Mouse (Mus musculus): ENCODE measurements around the gene H2-M1. TPM values are rescaled to one million over a fixed set of nuclear protein-coding genes. Genes with fewer than 3 reads are reported as not detected.

H2-M1 gene
- polyA plus RNA-seq (2012; ENCODE audit: insufficient read depth, insufficient read length, low replicate concordance, missing spikeins) = not detected in 2 replicates

GRCm38 (mm10) chr17:36672119-36672518 is at the start of gene H2-M1:
Gene H2-M1 (minus strand): TSS chr17:36672219.
- H3K4me1 ChIP-seq (ENCODE audit: control insufficient read depth, insufficient read depth, low read length) = no peaks in the 10 kb centered on the region
- H3K4me3 ChIP-seq (ENCODE audit: insufficient read depth, low read depth, low read length) = no peak within 1 kb of the TSS
- no peak for TF ChIP-seq CTCF (IDR thresholded peaks at IDR 0.05; ENCODE audit: insufficient read depth, low read depth, low read length)
- TF ChIP-seq POLR2A (IDR thresholded peaks at IDR 0.05; ENCODE audit: insufficient read depth, low read depth, low read length) = no peak
- no peak within 1 kb of the TSS for H3K27ac ChIP-seq (ENCODE audit: insufficient read depth, low read depth, low read length)
- WGBS = 75% methylated on average over 3 of the region's 3 CpGs

- H3K4me1 ChIP-seq (ENCODE audit: control insufficient read depth, insufficient read depth, low read length) = no peaks in the 10 kb centered on the region
- 64% methylated on average over 2 of the region's 2 CpGs for WGBS
- no peak overlapping the region for H3K4me3 ChIP-seq (ENCODE audit: insufficient read depth, low read depth, low read length)
- no peak for TF ChIP-seq CTCF (IDR thresholded peaks at IDR 0.05; ENCODE audit: insufficient read depth, low read depth, low read length)
- TF ChIP-seq POLR2A (IDR thresholded peaks at IDR 0.05; ENCODE audit: insufficient read depth, low read depth, low read length) = no peak
- H3K27ac ChIP-seq (ENCODE audit: insufficient read depth, low read depth, low read length) = no peak overlapping the region
Observed at GRCm38 (mm10) chr17:36697693-36698092, 25.7 kb upstream of the H2-M1 start.

GRCm38 (mm10) chr17:36642566-36642965 is 29.5 kb downstream of the H2-M1 start, which contains the start of gene H2-M9:
Gene H2-M9 (minus strand): TSS chr17:36642666.
- TF ChIP-seq POLR2A (IDR thresholded peaks at IDR 0.05; ENCODE audit: insufficient read depth, low read depth, low read length) = no peak
- TF ChIP-seq CTCF (IDR thresholded peaks at IDR 0.05; ENCODE audit: insufficient read depth, low read depth, low read length) = no peak
- no peak within 1 kb of the TSS for H3K4me3 ChIP-seq (ENCODE audit: insufficient read depth, low read depth, low read length)
- no peaks in the 10 kb centered on the region for H3K4me1 ChIP-seq (ENCODE audit: control insufficient read depth, insufficient read depth, low read length)
- WGBS = 90% methylated on average over 3 of the region's 3 CpGs
- H3K27ac ChIP-seq (ENCODE audit: insufficient read depth, low read depth, low read length) = no peak within 1 kb of the TSS

Other genes starting within 250 kb of the H2-M1 start
- not detected in 2 replicates for gene H2-M10.4, start 209.9 kb downstream of the H2-M1 start, polyA plus RNA-seq (2012; ENCODE audit: insufficient read depth, insufficient read length, low replicate concordance, missing spikeins)
- not detected in 2 replicates for gene H2-M11, start 125.1 kb downstream of the H2-M1 start, polyA plus RNA-seq (2012; ENCODE audit: insufficient read depth, insufficient read length, low replicate concordance, missing spikeins)
- gene H2-M9, start 29.6 kb downstream of the H2-M1 start, polyA plus RNA-seq (2012; ENCODE audit: insufficient read depth, insufficient read length, low replicate concordance, missing spikeins) = not detected in 2 replicates
- gene H2-M10.5, start 100.7 kb upstream of the H2-M1 start, polyA plus RNA-seq (2012; ENCODE audit: insufficient read depth, insufficient read length, low replicate concordance, missing spikeins) = not detected in 2 replicates
- gene H2-M10.6, start 140.0 kb upstream of the H2-M1 start, polyA plus RNA-seq (2012; ENCODE audit: insufficient read depth, insufficient read length, low replicate concordance, missing spikeins) = not detected in 2 replicates
- not detected in 2 replicates for gene Trim26, start 164.9 kb upstream of the H2-M1 start, polyA plus RNA-seq (2012; ENCODE audit: insufficient read depth, insufficient read length, low replicate concordance, missing spikeins)
- not detected in 2 replicates for gene Trim15, start 195.0 kb upstream of the H2-M1 start, polyA plus RNA-seq (2012; ENCODE audit: insufficient read depth, insufficient read length, low replicate concordance, missing spikeins)
- gene Trim10, start 197.4 kb upstream of the H2-M1 start, polyA plus RNA-seq (2012; ENCODE audit: insufficient read depth, insufficient read length, low replicate concordance, missing spikeins) = not detected in 2 replicates
- gene Trim40, start 217.9 kb upstream of the H2-M1 start, polyA plus RNA-seq (2012; ENCODE audit: insufficient read depth, insufficient read length, low replicate concordance, missing spikeins) = not detected in 2 replicates
- not detected in 2 replicates for gene Trim31, start 225.9 kb upstream of the H2-M1 start, polyA plus RNA-seq (2012; ENCODE audit: insufficient read depth, insufficient read length, low replicate concordance, missing spikeins)